Mouse (Mus musculus) macrophage (primary cell): ENCODE measurements at regions not wholly inside any gene's neighbourhood (a gene's known extent, or its start where the extent isn't known, plus 50 kb on each side); places are given as distances from the start of the nearest gene placed in this dataset.

ENCODE experiments used
- H3K27ac ChIP-seq: fragments of 350-480 bp; formaldehyde crosslinking; 2 replicates; pipeline ENCODE4 v1.9.0; 2021
- H3K36me3 ChIP-seq: fragments of 350-480 bp; formaldehyde crosslinking; 2 replicates; pipeline ENCODE4 v1.9.0; 2021; ENCODE audit errors: inconsistent target
- H3K4me3 ChIP-seq: fragments of 350-480 bp; formaldehyde crosslinking; 2 replicates; pipeline ENCODE4 v1.9.0; 2021; ENCODE audit errors: inconsistent target
- H3K79me2 ChIP-seq: fragments of 350-480 bp; formaldehyde crosslinking; 2 replicates; pipeline ENCODE4 v1.9.0; 2021; ENCODE audit errors: inconsistent target
- WGBS: methylation state at CpG from one replicate; pipeline ENCODE4 v1.1.7; 2026; ENCODE audit warnings: inconsistent platforms; ENCODE audit not compliant: missing documents; 5-methylcytosine and 5-hydroxymethylcytosine counted together

DNA sequence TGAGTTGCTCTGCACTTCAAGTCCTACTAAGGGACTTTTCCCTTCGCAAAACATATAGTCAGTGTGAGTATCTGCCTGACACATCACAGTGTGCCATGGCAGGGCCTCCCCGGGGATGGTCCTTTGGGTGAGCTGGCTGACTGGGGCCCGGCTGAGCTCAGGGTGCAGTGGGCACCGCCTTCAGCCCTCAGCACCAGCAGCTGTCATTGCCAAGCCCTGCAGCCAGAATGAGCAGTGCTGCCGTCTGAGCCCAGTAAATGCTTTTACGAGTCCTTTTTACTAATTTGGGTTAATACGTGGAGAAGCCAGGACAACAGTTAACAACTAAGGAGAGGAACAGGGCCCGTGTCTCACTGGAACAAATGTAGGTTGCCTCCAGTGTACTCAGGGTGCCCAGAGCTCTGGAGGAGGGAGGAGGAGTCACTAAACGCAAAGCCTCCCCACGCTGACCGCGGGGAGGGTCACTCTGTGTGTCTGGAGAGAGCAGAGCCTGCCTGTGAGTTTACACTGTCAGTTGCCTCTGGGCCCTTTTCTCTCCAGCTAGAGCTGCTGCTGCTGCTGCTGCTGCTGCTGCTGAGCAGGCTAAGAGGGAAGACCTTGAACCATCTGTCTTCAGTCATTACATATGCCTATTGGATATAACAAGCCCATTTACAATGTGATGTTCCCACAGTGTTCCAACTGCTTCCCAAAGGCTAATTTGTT, 60.1 kb upstream of the Vps8 start:
- Histone ChIP-seq H3K27ac (no peak overlapping the region), H3K4me3 (no peak overlapping the region), H3K79me2 (no peaks in the 10 kb centered on the region), H3K36me3 (no peaks in the 10 kb centered on the region)
- 92% methylated on average over 11 of the region's 12 CpGs for WGBS

- WGBS, result 87% methylated on average over 8 of the region's 8 CpGs
- Histone ChIP-seq H3K79me2 (no peaks in the 10 kb centered on the region), H3K4me3 (no peak overlapping the region), H3K36me3 (no peaks in the 10 kb centered on the region), H3K27ac (no peak overlapping the region)
Measured at GRCm38 (mm10) chr16:21364885-21365284, 58.0 kb upstream of the Vps8 start.

DNA sequence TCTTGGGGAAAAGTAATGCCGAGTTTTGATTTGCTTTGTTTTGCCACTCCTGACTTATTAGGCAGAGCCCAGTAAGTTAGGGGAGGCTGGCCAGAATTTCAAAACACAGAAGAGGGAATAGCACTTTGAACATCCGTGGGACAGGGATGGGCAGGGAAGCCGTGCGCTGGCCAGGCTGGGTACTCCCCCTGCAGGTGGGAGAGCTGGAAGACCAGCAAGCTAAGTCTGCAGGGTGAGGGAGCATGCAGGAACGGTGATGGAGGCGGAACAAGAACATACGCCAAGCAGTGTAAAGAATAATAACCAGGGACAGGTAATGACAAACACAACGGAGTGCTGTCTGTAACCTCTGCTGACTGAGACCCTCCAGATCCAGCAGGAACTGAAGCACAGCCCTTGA, 55.5 kb upstream of the Vps8 start:
- no peak overlapping the region for H3K27ac ChIP-seq
- 57% methylated on average over 8 of the region's 8 CpGs for WGBS
- no peaks in the 10 kb centered on the region for H3K36me3 ChIP-seq
- H3K79me2 ChIP-seq, result no peaks in the 10 kb centered on the region
- no peak overlapping the region for H3K4me3 ChIP-seq

GRCm38 (mm10) chr16:21368821-21369220, 54.1 kb upstream of the Vps8 start:
- 83% methylated on average over 1 of the region's 1 CpGs for WGBS
- Histone ChIP-seq H3K36me3 (no peaks in the 10 kb centered on the region), H3K27ac (no peak overlapping the region), H3K79me2 (no peaks in the 10 kb centered on the region), H3K4me3 (no peak overlapping the region)

GRCm38 (mm10) chr16:21369569-21370512, 53.1 kb upstream of the Vps8 start:
- Histone ChIP-seq H3K36me3 (no peaks in the 10 kb centered on the region), H3K79me2 (no peaks in the 10 kb centered on the region), H3K27ac (no peak overlapping the region), H3K4me3 (no peak overlapping the region)
- WGBS, result 91% methylated on average over 12 of the region's 12 CpGs
